Mouse (Mus musculus) stomach, adult 2 months (tissue): ENCODE measurements around the gene Vmn1r88. TPM values are rescaled to one million over a fixed set of nuclear protein-coding genes. Genes with fewer than 3 reads are reported as not detected.

Experiments used
- polyA plus RNA-seq: library from polyadenylated mRNA; depleted of rRNA; stranded (reverse); fragments of >200 nt; gene quantifications from 2 replicates; pipeline ENCODE4 v1.2.3, GENCODE M21; 2012; rRNA removed

Gene Vmn1r88
- not detected in 2 replicates for polyA plus RNA-seq

DNA sequence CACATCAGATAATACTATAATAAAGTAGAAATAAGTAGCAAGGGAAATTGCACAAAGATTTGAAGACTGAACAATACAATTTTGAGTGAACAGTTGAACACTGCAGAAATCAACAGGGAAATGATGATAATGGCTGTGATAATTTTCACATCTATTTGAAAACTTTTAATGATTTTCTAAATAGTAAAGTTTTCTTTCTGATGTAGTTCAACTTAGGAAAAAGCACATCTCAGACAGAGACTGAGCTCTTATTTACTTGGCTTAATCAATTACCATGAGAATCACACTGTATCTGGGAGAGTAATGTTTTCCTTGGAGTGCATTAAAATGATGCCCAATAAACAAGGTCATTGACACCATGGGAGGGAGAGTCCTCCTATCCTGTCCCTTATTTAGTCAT, at the start of gene Vmn1r88:
Vmn1r88 (plus strand) TSS at position 301 of the 400 bp plus-strand sequence.

GRCm38 (mm10) chr7:13119817-13120216, 39.6 kb upstream of the Vmn1r88 start, which contains the start of gene Vmn1r86:
Gene Vmn1r86, minus strand, starts transcription at chr7:13119917.

DNA sequence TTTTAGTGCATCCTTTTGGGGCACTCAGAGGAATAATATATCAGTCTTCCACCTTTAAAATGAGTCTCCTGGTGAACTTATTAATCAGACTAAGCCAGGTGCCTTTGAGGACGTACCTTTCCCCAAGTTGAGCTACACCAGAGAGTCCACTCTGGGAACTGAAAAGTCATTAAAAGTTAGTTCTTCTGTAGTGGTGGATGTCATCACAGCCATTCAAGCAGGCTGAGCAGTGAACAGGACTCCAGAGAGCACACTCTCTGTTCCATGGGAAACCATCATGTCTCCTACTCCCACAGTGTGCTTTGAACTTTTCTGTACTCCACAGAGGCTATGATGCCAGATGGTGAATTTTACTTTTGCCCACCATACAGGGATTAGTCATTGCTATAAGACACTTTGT, 19.3 kb upstream of the Vmn1r88 start, which contains the start of gene Vmn1r87:
Vmn1r87 (minus strand) TSS at position 101 of the 400 bp plus-strand sequence.

GRCm38 (mm10) chr7:13212720-13213119, 53.4 kb downstream of the Vmn1r88 start, which contains the start of gene Vmn1r89:
Gene Vmn1r89, plus strand, starts transcription at chr7:13213020.

Other genes with a start within 250 kb of the Vmn1r88 start
- gene Rps5, start 237.3 kb upstream of the Vmn1r88 start, polyA plus RNA-seq: 722 and 906 TPM in 2 replicates
- gene Rnf225, start 232.2 kb upstream of the Vmn1r88 start, polyA plus RNA-seq: 4.4 and 15.1 TPM in 2 replicates
- 2.7 and 3.2 TPM in 2 replicates for gene Zfp324, start 193.7 kb upstream of the Vmn1r88 start, polyA plus RNA-seq
- 1.7 and 2.2 TPM in 2 replicates for gene Zfp446, start 181.7 kb upstream of the Vmn1r88 start, polyA plus RNA-seq
- gene Slc27a5, start 161.4 kb upstream of the Vmn1r88 start, polyA plus RNA-seq: 0.25 and 0.30 TPM in 2 replicates
- gene Trim28, start 160.5 kb upstream of the Vmn1r88 start, polyA plus RNA-seq: 112 and 127 TPM in 2 replicates
- gene Zbtb45, start 149.5 kb upstream of the Vmn1r88 start, polyA plus RNA-seq: 13.1 and 16.8 TPM in 2 replicates
- gene Chmp2a, start 124.8 kb upstream of the Vmn1r88 start, polyA plus RNA-seq: 26.8 and 30.0 TPM in 2 replicates
- 50.8 and 68.7 TPM in 2 replicates for gene Ube2m, start 121.3 kb upstream of the Vmn1r88 start, polyA plus RNA-seq
- 0.90 and 1.4 TPM in 2 replicates for gene Mzf1, start 104.8 kb upstream of the Vmn1r88 start, polyA plus RNA-seq
- not detected in 2 replicates for gene Vmn1r85, start 64.4 kb upstream of the Vmn1r88 start, polyA plus RNA-seq
- gene Vmn1r86, start 39.7 kb upstream of the Vmn1r88 start, polyA plus RNA-seq: not detected in 2 replicates
- gene Vmn1r87, start 19.4 kb upstream of the Vmn1r88 start, polyA plus RNA-seq: not detected in 2 replicates
- not detected in 2 replicates for gene Vmn1r89, start 53.5 kb downstream of the Vmn1r88 start, polyA plus RNA-seq
- 3.1 and 4.0 TPM in 2 replicates for gene Lig1, start 117.7 kb downstream of the Vmn1r88 start, polyA plus RNA-seq
- 1.1 and 1.8 TPM in 2 replicates for gene Zswim9, start 119.2 kb downstream of the Vmn1r88 start, polyA plus RNA-seq
- gene Pla2g4c, start 165.1 kb downstream of the Vmn1r88 start, polyA plus RNA-seq: 0.56 and 0.75 TPM in 2 replicates
- not detected in 2 replicates for gene Cabp5, start 238.6 kb downstream of the Vmn1r88 start, polyA plus RNA-seq